In the genomic region with DNA sequence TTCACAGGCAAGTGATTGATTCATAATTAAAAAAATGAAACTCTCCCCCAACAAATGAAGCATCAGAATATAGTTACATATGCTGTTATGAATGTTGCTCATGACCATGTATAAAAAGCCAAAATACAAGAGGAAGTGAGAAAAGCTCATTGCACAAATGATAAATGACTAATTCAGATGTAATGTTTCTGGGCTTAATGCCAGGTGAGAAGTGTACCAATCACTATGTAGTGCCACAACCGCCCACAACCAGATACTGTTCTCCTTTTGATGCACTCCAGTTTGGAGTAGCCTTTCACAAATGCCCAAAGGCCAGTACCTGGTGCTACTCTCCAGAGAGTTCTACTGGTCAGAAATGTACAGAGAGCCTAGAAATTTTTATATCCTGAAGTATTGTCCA, we compare ENCODE assay signal across 16 mouse cellular contexts. TPM values are rescaled to one million over a fixed set of nuclear protein-coding genes. Genes with fewer than 3 reads are reported as not detected.
DNase-seq lines count a peak whose midpoint lies in the region; ATAC-seq and TF ChIP-seq lines count a peak whose summit lies in the region.
"Had no signal": no experiment of that assay in that cellular context is flagged by ENCODE, and none has a peak within 500 bp of the region (broad histone marks: within the 10 kb centered on the region; RNA-seq: fewer than 3 reads in every experiment).

No protein-coding gene starts in this region.

- H3K4me1 ChIP-seq in MEL (ENCODE audit: control insufficient read depth in 1 of 2, insufficient read depth in 2 of 2, low read length in 2 of 2) = no peaks in the 10 kb centered on the region
- H3K4me1 ChIP-seq in thymus, adult 2 months (replicated peaks; ENCODE audit: control insufficient read depth, insufficient read depth, low read length) = no peaks in the 10 kb centered on the region
- H3K4me1 ChIP-seq: limb, embryonic 15.5 days; midbrain, embryonic 10.5 days had no signal

- intact Hi-C loops in left cerebral cortex, postnatal 25 days (cut with DNase I) = loop anchor here (5.0 kb wide), 1 partner anchor 99 kb away; no protein-coding TSS in a partner anchor
- intact Hi-C loops in left cerebral cortex, postnatal 4 days (cut with DNase I) = no loop called here

- H3K79me2 ChIP-seq in MEL (ENCODE audit: control insufficient read depth, insufficient read depth, low read length, poor library complexity) = no peaks in the 10 kb centered on the region

- no peak overlapping the region for H3K4me3 ChIP-seq in MEL (ENCODE audit: control insufficient read depth in 1 of 2, insufficient read depth in 1 of 2, low read depth in 2 of 2, low read length in 2 of 2)
- H3K4me3 ChIP-seq in thymus, adult 2 months (ENCODE audit: control insufficient read depth, insufficient read depth, low read length) = no peak overlapping the region
- H3K4me3 ChIP-seq: limb, embryonic 15.5 days; midbrain, embryonic 10.5 days had no signal

- H3K9me3 ChIP-seq in MEL (replicated peaks; ENCODE audit: insufficient read depth, low read length) = no peaks in the 10 kb centered on the region
- H3K9me3 ChIP-seq: limb, embryonic 15.5 days; midbrain, embryonic 10.5 days had no signal

- H3K27me3 ChIP-seq in MEL (ENCODE audit: control insufficient read depth in 1 of 2, insufficient read depth in 2 of 2, low read length in 2 of 2) = no peaks in the 10 kb centered on the region
- H3K27me3 ChIP-seq in thymus, adult 2 months (ENCODE audit: control insufficient read depth, insufficient read depth, low read length) = no peaks in the 10 kb centered on the region
- H3K27me3 ChIP-seq: limb, embryonic 15.5 days had no signal

- no peak for ATAC-seq in cerebellum, adult (ENCODE audit: insufficient number of reproducible peaks, low FRiP score, low TSS enrichment)

- peak; percentile 35 to 60 for DNase-seq in left cerebral cortex, postnatal 25 days (ENCODE audit: low spot score in 2 of 2)
- DNase-seq in left cerebral cortex, postnatal 4 days = no peak
- peak; percentile 36 for DNase-seq in MEL (ENCODE audit: low read depth, low spot score)
- peak; percentile 67 for DNase-seq in brain, adult 2 months (ENCODE audit: low read depth, low spot score)
- DNase-seq in layer of hippocampus, postnatal 14 days (ENCODE audit: low spot score in 2 of 2) = peak; percentile 4 to 21
- no peak for DNase-seq in thymus, adult 2 months
- DNase-seq: cerebellum, adult 8-10 months; embryo, embryonic 11 days; heart, adult 18-20 months had no signal

- TF ChIP-seq EP300 in MEL (IDR thresholded peaks at IDR 0.05; ENCODE audit: low read depth in 1 of 2, low read length in 2 of 2) = no peak

- TF ChIP-seq POLR2A in MEL (IDR thresholded peaks at IDR 0.05; ENCODE audit: control insufficient read depth in 1 of 2, insufficient read depth in 1 of 2, low read depth in 1 of 2, low read length in 2 of 2, poor library complexity in 1 of 2) = no peak
- no peak for TF ChIP-seq POLR2A in thymus, adult 2 months (IDR thresholded peaks at IDR 0.05; ENCODE audit: control insufficient read depth, extremely low read depth, insufficient read depth, low read length, poor library complexity)

- no peak overlapping the region for H3K27ac ChIP-seq in MEL (ENCODE audit: control insufficient read depth, low read depth, low read length)
- H3K27ac ChIP-seq in thymus, adult 2 months (ENCODE audit: control insufficient read depth, insufficient read depth, low read length) = no peak overlapping the region
- H3K27ac ChIP-seq: limb, embryonic 15.5 days; midbrain, embryonic 10.5 days had no signal

- WGBS in thymus, adult 2 months = 24% methylated on average over 1 of the region's 1 CpGs

- no peak for TF ChIP-seq CTCF in MEL (IDR thresholded peaks at IDR 0.05 in 2 of 3, conservative IDR thresholded peaks at IDR 0.05 in 1 of 3; ENCODE audit: control insufficient read depth in 1 of 3, insufficient read depth in 1 of 3, low read depth in 2 of 3, low read length in 3 of 3, poor library complexity in 1 of 3, severe bottlenecking in 1 of 3)
- no peak for TF ChIP-seq CTCF in thymus, adult 2 months (IDR thresholded peaks at IDR 0.05; ENCODE audit: borderline replicate concordance, control insufficient read depth, extremely low read depth, insufficient read depth, low read length, poor library complexity)

- no peak for TF ChIP-seq RAD21 in MEL (IDR thresholded peaks at IDR 0.05; ENCODE audit: low read depth, low read length)

- H3K9ac ChIP-seq in MEL (ENCODE audit: control insufficient read depth, low read depth, low read length, poor library complexity, severe bottlenecking) = no peak overlapping the region
- H3K9ac ChIP-seq: limb, embryonic 15.5 days had no signal

- H3K36me3 ChIP-seq in MEL (ENCODE audit: control insufficient read depth in 1 of 2, insufficient read depth in 2 of 2, low read length in 2 of 2) = no peaks in the 10 kb centered on the region
- no peaks in the 10 kb centered on the region for H3K36me3 ChIP-seq in thymus, adult 2 months (ENCODE audit: control insufficient read depth, insufficient read depth, low read length)
- H3K36me3 ChIP-seq: limb, embryonic 15.5 days; midbrain, embryonic 10.5 days had no signal

TF ChIP-seq in MEL, 35 proteins besides CTCF, POLR2A, EP300 and RAD21:
- TF ChIP-seq MAFK (IDR thresholded peaks at IDR 0.05; ENCODE audit: borderline replicate concordance, low read depth, low read length) = no peak
- no peak for TF ChIP-seq ZNF384 (IDR thresholded peaks at IDR 0.05; ENCODE audit: low read depth, low read length)
- TF ChIP-seq CHD2 (IDR thresholded peaks at IDR 0.05; ENCODE audit: low read length) = no peak
- no peak for TF ChIP-seq KAT2A (conservative IDR thresholded peaks at IDR 0.05; ENCODE audit: low read depth, low read length)
- no peak for TF ChIP-seq ZMIZ1 (IDR thresholded peaks at IDR 0.05; ENCODE audit: low read depth, low read length)
- no peak for TF ChIP-seq BHLHE40 (IDR thresholded peaks at IDR 0.05; ENCODE audit: borderline replicate concordance, low read depth, low read length)
- no peak for TF ChIP-seq NELFE (IDR thresholded peaks at IDR 0.05; ENCODE audit: low read depth, low read length)
- TF ChIP-seq GATA1 (IDR thresholded peaks at IDR 0.05; ENCODE audit: low read depth, low read length) = no peak
- no peak for TF ChIP-seq USF2 (IDR thresholded peaks at IDR 0.05; ENCODE audit: borderline replicate concordance in 1 of 2, insufficient read depth in 1 of 2, low read depth in 1 of 2, low read length in 2 of 2)
- no peak for TF ChIP-seq SMC3 (IDR thresholded peaks at IDR 0.05; ENCODE audit: low read depth, low read length)
- no peak for TF ChIP-seq MEF2A (IDR thresholded peaks at IDR 0.05; ENCODE audit: extremely low read depth, insufficient replicate concordance, low read depth, low read length, poor library complexity, severe bottlenecking)
- TF ChIP-seq ELF1 (IDR thresholded peaks at IDR 0.05; ENCODE audit: low read depth, low read length) = no peak
- TF ChIP-seq TBP (IDR thresholded peaks at IDR 0.05; ENCODE audit: low read depth, low read length) = no peak
- no peak for TF ChIP-seq SIN3A (IDR thresholded peaks at IDR 0.05; ENCODE audit: low read length)
- TF ChIP-seq MYB (IDR thresholded peaks at IDR 0.05; ENCODE audit: low read depth, low read length) = no peak
- no peak for TF ChIP-seq POLR2AphosphoS2 (IDR thresholded peaks at IDR 0.05; ENCODE audit: low read length)
- TF ChIP-seq TAL1 (IDR thresholded peaks at IDR 0.05; ENCODE audit: low read length) = no peak
- no peak for TF ChIP-seq RCOR1 (IDR thresholded peaks at IDR 0.05; ENCODE audit: low read depth, low read length)
- TF ChIP-seq MXI1 (IDR thresholded peaks at IDR 0.05; ENCODE audit: low read depth, low read length) = no peak
- TF ChIP-seq GABPA (IDR thresholded peaks at IDR 0.05; ENCODE audit: low read depth, low read length) = no peak

RNA-seq across cellular contexts. Expression of a gene that starts 20.7 kb away (rescaled TPM):
- total RNA-seq in left cerebral cortex, postnatal 25 days (2021) = under 1 TPM in 1 of 2 experiments, not detected in 1; 0.16 TPM
- not detected for total RNA-seq in left cerebral cortex, postnatal 4 days (2021)
- total RNA-seq in MEL (2012; rRNA removed) = not detected in 2 replicates
- not detected for polyA plus RNA-seq in MEL (2012; ENCODE audit: insufficient read depth in 1 of 2, insufficient read length in 2 of 2, low read depth in 1 of 2, low replicate concordance in 2 of 2, missing spikeins in 1 of 2)
- not detected for total RNA-seq in layer of hippocampus, postnatal 14 days (2021)
- polyA plus RNA-seq in thymus, adult 2 months (2012; rRNA removed) = not detected in 2 replicates
- total RNA-seq: heart, adult 18-20 months had no signal
- polyA plus RNA-seq: heart, embryonic 16.5 days; kidney, embryonic 14.5 days; limb, embryonic 15.5 days; midbrain, embryonic 10.5 days; thymus, postnatal 0 days had no signal

RNA-seq across cellular contexts. Expression of a gene that starts 30.5 kb away (rescaled TPM):
- not detected for total RNA-seq in left cerebral cortex, postnatal 25 days (2021)
- total RNA-seq in left cerebral cortex, postnatal 4 days (2021) = not detected
- total RNA-seq in MEL (2012; rRNA removed) = not detected in 2 replicates
- not detected for polyA plus RNA-seq in MEL (2012; ENCODE audit: insufficient read depth in 1 of 2, insufficient read length in 2 of 2, low read depth in 1 of 2, low replicate concordance in 2 of 2, missing spikeins in 1 of 2)
- not detected for total RNA-seq in layer of hippocampus, postnatal 14 days (2021)
- not detected in 2 replicates for polyA plus RNA-seq in thymus, adult 2 months (2012; rRNA removed)
- total RNA-seq: heart, adult 18-20 months; layer of hippocampus, postnatal 36 days had no signal
- polyA plus RNA-seq: heart, embryonic 16.5 days; kidney, embryonic 14.5 days; limb, embryonic 15.5 days; midbrain, embryonic 10.5 days; thymus, postnatal 0 days had no signal

Comparison
In these comparisons a context has a peak if more than half of its experiments do, and no peak if none do; other contexts are left out.
1. DNase-seq: peak in left cerebral cortex, postnatal 25 days (2 of 2), MEL (single experiment), brain, adult 2 months (single experiment) and layer of hippocampus, postnatal 14 days (2 of 2); none in left cerebral cortex, postnatal 4 days (single experiment) and thymus, adult 2 months (single experiment).